Mouse (Mus musculus) erythroid progenitor cell, adult 5-6 weeks (primary cell): ENCODE measurements around the gene Prmt2. TPM values are rescaled to one million over a fixed set of nuclear protein-coding genes. Genes with fewer than 3 reads are reported as not detected.

Source experiments
- ATAC-seq: replicated peaks from 2 replicates; pipeline ENCODE4 v1.8.0; 2016; ENCODE audit warnings: moderate number of reproducible peaks, mild to moderate bottlenecking, moderate TSS enrichment, inconsistent platforms; ENCODE audit not compliant: poor library complexity, low FRiP score, severe bottlenecking
- total RNA-seq, 2 experiments: library from RNA; stranded (forward) in 1 of 2; stranded (reverse) in 1 of 2; fragments of 150-400 nt in 1 of 2; fragments of 186-747, 209-891 nt in 1 of 2; gene quantifications; 2 replicates each; pipeline versions ENCODE4 v1.2.3 to v1.2.4; 2015 to 2017; ENCODE audit warnings: low replicate concordance in 2 of 2

Gene Prmt2
- total RNA-seq (2015; ENCODE audit: low replicate concordance), result 2.2 TPM in 1 of 2 replicates, not detected in the other
- total RNA-seq (2017; ENCODE audit: low replicate concordance), result 0.77 TPM in 1 of 2 replicates, not detected in the other

DNA sequence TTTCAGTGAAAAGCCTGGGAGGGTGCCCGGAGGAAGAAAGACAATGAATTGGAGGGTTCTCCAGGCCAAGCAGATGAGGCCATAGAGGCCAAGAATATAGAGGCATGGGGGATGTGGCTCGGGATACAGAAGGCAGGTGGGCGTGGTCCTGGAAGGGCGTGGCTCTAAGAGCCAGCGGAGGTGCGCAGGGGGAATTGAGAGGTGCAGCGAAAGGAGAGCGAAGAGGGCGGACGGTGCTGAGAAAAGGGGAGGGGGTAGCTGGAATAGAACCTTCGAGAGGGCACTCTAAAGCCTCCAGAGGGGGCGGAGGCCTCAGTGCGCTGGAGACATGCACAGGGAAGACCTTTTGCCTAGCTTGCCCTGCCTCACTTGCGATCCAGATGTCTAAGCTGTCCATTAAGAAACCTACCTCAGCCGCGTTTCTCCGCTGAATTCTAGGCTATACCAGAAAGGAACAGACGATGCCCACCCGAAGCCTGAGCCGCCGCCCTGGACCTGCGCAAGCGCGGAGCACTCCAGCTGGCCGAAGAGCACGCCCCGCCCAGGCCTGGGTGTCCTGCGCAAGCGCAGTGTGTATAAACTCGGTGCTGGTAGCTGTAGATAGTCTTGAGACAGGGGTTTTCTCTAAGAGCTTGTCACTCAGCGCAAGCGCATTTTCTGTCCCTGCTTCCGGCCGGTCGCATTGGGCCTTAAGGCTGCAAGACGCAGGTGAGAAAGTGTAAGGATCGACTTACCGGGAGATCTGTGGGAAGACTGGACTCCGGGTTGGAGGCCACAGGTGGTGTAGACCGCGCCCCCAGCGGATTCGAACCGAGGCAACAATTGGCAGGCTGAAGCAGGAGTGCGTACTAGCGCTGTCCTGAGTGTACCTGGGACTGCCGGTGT lies at the start of gene Prmt2:
Gene Prmt2, minus strand, starts transcription at position 525 of the 885 bp plus-strand sequence.
- ATAC-seq, result peak; percentile 98

DNA sequence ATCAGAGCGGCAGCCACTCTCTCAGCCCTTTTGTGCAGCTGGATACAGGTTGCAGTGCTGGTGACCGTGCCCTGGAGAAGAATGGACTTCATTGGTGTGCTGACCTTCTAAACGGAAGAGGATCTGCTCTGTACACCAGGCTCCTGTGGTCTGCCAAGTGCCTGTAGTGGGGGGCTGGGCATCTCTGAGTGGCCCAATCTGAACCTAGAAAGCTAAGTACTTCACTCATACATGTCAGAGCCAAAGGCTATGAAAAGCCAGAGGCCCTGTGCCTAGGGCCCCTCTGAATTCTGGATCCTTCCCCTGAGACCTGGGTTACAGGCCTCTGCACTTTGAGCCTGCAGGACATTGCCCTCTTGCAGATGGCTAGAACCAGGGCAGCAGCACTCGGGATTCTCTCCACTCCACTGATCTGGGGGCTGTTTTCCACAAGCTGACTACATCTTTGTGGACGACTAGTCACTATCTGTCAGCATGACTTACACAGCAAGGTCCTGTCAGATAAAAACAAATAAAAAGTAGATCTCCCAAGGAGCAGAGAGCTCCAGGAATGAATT lies 41.0 kb upstream of the Prmt2 start:
- no peak for ATAC-seq

GRCm38 (mm10) chr10:76275256-76275655 lies 37.6 kb upstream of the Prmt2 start:
- no peak for ATAC-seq

GRCm38 (mm10) chr10:76271238-76271637 lies 33.6 kb upstream of the Prmt2 start:
- no peak for ATAC-seq

DNA sequence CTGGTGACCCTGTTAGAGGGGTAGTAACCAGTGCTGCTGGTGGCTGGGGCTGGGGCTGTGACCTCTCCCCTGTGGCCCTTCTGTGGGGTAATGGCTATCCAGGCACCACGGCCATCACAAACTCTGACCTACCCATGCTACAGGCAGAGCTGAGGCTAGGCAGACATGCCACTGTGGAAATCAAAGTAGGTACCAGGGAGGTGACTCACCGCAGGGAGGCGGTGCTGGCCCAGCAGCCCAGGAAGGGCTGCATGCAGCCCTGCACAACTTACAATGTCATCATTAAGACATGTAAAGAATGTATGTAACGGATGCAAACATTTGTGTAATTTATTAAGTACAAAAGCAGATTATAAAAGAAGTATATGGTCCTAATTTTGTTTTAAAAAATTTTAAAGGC lies 24.8 kb upstream of the Prmt2 start:
- no peak for ATAC-seq

DNA sequence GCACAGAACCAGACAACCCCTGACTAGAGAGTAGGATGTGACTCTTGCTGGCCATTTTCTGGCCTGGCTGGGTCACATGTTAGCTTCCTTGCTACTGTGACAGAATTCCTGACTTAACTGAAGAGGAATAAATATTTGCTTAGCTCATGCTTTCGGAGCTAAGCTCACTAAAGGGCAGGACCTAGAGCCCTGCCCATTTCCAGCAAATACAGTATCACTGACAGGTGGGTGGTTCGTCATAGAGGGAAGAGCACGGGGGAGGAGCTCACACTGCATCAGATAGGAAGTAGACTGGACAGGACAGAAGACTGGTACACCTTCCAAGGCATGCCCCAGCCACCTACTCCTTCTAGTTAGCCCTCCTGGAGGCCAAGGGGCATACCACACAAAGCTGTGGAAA lies 23.8 kb upstream of the Prmt2 start:
- ATAC-seq, result no peak

DNA sequence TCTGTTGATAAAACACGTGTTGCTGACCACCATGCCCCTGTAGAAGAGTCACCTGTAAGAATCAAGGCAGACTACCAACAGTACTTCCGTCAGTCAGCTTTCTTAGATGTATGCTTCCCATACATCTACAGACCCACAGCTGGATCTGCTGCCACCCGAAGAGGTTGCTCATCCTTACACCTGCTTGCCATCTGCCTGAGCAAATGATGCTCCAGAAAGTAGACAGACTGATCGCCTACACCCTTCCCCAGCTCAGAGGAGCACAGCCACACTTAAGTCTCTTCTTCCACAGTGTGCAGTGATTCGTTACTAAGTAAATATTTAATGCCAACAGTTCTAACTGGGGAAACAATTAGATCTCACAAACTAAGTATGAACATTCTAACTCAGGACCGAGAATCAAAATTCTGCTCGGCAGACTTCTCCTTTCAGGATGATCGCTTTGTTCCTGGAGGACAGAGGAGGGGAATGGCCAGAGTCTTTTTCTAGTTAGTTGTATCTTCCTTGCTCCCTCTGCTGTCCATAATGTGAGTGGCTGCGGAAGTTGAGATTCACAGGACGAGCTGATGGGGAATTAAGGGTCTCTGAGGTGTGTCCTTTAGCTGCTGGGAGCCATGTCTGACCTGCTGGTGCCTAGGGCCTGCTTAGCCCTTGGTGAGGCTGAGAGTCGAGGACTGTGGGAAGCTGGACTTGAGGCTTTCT lies 22.8 kb upstream of the Prmt2 start:
- ATAC-seq, result no peak

- no peak for ATAC-seq
Observed at GRCm38 (mm10) chr10:76259566-76260232, 22.0 kb upstream of the Prmt2 start.

DNA sequence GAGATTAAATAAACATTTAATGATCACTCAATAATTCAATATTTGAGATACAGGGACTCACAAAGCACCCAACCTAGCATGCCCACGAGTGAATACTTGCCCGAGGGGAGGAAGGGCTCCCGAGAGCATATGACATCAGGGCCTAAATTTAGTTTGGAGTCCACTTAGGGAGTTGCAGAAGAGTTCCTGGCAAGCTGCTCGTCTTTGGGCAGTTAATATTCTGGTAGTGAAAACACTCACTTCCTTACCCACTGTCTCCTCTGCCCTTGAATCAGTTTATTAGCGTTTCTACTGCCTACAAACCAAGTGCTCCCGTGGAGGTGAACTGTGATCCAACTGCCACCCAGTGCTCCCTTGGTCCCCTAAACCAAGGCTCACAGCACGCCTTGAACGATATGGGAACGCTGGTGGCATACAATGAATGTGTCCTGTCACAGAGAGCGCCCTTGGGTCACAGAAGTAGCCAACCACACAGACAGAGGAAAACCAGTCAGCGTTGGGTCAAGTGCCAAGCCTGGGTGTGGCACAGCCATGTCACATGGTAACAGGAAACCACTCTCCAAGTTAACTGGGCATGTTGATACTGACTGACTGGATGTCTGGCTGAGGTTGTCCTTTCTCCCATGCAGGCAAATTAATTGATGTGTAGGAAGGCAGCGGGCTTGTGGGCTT lies 20.2 kb upstream of the Prmt2 start:
- ATAC-seq, result no peak

DNA sequence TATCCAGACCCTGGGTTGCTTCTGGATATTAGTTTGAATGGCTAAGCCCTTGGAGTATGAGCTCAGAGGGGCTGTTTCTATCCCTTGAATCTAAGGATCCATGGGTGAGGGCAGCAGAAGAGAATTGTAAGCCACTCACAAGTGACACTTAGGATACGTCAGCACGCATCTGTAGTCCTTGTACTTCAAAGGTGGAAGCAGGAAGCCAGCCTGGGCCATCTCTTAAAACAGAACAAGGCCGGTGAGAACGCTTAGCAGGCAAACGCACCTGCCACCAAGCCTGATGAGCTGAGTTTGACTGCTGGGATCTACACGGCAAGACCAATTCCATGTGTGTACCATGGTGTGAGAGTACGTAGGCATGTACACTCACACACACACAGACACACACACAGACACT lies 19.6 kb upstream of the Prmt2 start:
- ATAC-seq, result no peak

DNA sequence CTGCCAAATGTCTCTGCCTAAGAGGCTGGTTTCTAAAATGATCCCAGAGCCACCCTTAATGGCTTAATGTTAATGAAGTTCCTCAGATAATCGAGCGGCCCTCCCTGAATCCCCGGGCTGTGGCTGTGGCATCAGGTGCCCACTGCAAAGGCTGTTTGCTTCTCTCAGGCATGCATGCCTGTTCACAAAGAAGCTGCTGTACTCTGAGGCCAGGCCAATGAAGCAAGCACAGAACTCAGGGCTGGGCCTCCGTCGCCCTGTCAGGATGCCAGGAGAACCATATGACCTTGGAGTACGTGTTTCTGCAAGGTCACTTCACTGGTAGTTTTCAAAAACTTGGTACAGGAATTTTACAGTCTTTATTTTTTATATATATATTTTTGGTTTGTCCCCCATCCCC lies 18.0 kb upstream of the Prmt2 start:
- no peak for ATAC-seq

DNA sequence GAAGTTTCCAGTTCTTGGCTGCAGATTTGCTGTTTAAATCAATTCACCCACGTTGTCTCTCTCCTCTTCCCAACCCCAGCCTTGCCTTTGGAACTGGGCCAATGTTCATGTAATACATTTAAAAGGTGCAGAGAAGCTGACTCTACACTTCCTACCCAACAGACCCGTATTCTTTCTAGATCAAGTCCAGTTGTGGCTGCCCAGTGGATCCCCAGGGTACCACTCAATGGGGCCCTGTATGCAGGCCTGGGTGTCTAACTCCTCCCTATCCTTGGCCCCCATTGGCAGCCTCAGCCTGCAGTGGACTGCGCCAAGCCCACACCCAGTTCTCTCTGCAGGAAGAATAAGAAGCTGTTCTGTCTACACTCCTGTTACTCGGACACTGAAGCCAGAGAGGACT lies 15.9 kb upstream of the Prmt2 start, which contains the start of gene S100b:
Gene S100b, plus strand, starts transcription at position 318 of the 400 bp plus-strand sequence.
- no peak for ATAC-seq

- ATAC-seq, result no peak
Observed at GRCm38 (mm10) chr10:76253079-76253478, 15.4 kb upstream of the Prmt2 start.

GRCm38 (mm10) chr10:76250870-76251269 lies 13.2 kb upstream of the Prmt2 start:
- ATAC-seq, result no peak

- ATAC-seq, result no peak
Observed at GRCm38 (mm10) chr10:76248647-76248968, 10.9 kb upstream of the Prmt2 start.

DNA sequence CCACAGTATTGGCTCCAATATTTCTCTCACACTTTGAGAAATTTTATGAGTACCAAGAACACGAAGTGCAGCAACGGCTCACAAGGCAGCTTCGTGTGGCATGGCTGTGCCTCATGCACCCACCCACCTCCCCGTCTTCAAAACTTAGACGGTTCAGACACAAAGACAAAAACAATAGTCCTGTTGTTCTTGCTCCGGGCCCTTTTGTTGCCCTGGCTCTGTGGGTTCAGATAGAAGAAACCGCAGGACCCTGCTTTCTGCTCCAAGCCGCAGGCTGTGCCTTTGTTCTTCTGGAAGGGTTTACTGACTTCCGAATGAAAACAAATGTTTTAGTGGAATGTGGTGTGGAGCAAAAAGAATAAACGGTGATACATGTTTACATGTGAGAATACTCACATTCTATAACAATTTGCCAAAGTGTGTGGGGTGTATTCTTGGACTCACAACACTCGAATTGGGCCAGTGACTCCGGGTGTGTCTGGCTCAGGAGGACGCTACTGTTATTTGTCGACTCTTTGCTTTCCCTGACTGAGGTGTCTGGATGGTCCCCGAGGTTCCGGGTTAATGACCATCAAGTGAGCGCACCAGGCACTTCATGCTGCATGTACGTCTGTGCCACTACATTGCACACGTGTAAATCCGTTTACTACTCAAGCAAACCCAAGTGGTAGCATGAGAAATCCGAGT lies 10.4 kb upstream of the Prmt2 start:
- no peak for ATAC-seq

DNA sequence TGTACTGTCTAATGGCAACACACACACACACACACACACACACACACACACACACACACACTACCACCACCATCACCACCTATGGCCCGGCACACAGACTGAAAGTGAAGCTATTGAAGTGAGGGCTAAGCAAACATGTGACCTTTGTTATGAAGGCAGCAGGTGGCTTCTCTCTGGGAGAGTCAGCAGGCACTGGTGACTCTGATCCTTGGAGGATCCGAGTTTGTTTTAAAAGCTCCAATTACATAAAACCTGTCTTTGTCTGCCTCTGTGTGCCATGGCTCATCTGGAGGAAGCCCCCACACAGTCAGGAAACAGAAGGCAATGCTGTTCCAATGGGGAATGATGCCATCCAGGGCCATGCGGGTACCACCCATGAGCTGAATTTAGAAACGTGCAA lies 8.9 kb upstream of the Prmt2 start:
- no peak for ATAC-seq

GRCm38 (mm10) chr10:76245106-76245505 lies 7.4 kb upstream of the Prmt2 start:
- no peak for ATAC-seq

DNA sequence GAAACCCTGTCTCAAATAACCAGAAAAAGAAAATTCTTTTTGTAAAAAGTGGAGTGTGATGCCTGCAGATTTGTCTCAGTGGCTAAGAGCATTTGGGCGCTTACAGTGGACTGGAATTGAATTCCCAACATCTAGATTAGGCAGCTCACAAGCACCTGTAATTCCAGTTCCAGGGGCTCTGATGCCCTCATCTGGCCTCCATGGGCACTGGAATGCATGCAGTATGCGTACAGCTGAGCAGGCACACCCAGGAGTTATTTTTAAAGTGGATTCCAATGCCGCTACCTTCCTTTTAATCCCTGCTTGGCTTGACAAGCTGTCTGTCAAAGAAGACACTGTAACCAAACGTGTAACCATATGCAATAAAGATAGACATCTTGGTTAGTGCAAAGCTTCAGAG lies 1.7 kb upstream of the Prmt2 start:
- ATAC-seq, result no peak
